Mouse (Mus musculus) lung, adult 2 months (tissue): Measurements from ENCODE around the gene Fam189b. TPM values are rescaled to one million over a fixed set of nuclear protein-coding genes. Genes with fewer than 3 reads are reported as not detected.

Experiments
- DNase-seq: peaks from one replicate; pipeline ENCODE4 v3.0.0; 2022
- H3K4me1 ChIP-seq: fragments of 200-500 bp; 2 replicates; pipeline ENCODE4 v1.6.1; 2011; ENCODE audit warnings: low read length; ENCODE audit not compliant: control insufficient read depth, insufficient read depth
- H3K4me3 ChIP-seq: fragments of 200-500 bp; replicated peaks from 2 replicates; pipeline ENCODE3; 2011; ENCODE audit warnings: low read depth, mild to moderate bottlenecking, control low read depth, low read length; ENCODE audit errors: extremely low read depth
- CTCF ChIP-seq: fragments of 200-500 bp; IDR thresholded peaks from 2 replicates; pipeline ENCODE4 v1.5.1; 2011; ENCODE audit warnings: mild to moderate bottlenecking, low read length, control low read depth; ENCODE audit not compliant: insufficient read depth
- POLR2A ChIP-seq: fragments of 200-500 bp; IDR thresholded peaks from 2 replicates; pipeline ENCODE4 v1.6.1; 2011; ENCODE audit warnings: low read depth, mild to moderate bottlenecking, control low read depth, low read length, borderline replicate concordance; ENCODE audit errors: extremely low read depth
- WGBS: fragments of 180-500 bp; shearing (Covaris S2); methylation state at CpG from one replicate; pipeline ENCODE4 v1.1.7; 2018; 5-methylcytosine and 5-hydroxymethylcytosine counted together
- polyA plus RNA-seq: library from polyadenylated mRNA; depleted of rRNA; stranded (reverse); fragments of >200 nt; gene quantifications from 2 replicates; pipeline ENCODE4 v1.2.3, GENCODE M21; 2012

Fam189b gene
- polyA plus RNA-seq, 1 experiment = 39.0 TPM

GRCm38 (mm10) chr3:89165268-89165870 lies 17.6 kb upstream of the Fam189b start:
- WGBS = 11% methylated on average over 12 of the region's 12 CpGs
- H3K4me3 ChIP-seq = peak overlapping the region; percentile 97
- DNase-seq = no peak
- H3K4me1 ChIP-seq = peaks cover 13% of the 10 kb centered on the region; the same call in 1 of the 2 replicates
- TF ChIP-seq POLR2A = no peak
- no peak for TF ChIP-seq CTCF

DNA sequence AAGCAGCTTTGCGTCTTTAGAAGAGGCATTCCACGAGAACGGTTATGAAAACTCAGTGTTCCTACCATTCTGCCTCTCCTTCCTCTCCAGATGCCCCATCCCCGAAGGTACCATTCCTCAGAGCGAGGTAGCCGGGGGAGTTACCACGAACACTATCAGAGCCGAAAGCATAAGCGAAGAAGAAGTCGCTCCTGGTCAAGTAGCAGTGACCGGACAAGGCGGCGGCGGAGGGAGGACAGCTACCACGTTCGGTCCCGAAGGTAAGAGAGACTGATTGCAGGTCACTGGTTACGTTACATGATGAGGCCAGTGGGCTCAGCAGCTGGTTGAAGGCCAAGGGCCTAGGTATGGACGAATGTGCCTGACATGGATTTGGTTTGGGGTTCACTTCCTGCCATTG lies 16.0 kb upstream of the Fam189b start:
- 91% methylated on average over 19 of the region's 19 CpGs for WGBS
- Histone ChIP-seq H3K4me3 (no peak overlapping the region), H3K4me1 (peaks cover 13% of the 10 kb centered on the region; the same call in 1 of the 2 replicates)
- DNase-seq = no peak
- no peak for TF ChIP-seq CTCF
- no peak for TF ChIP-seq POLR2A

GRCm38 (mm10) chr3:89174844-89175243 lies 8.1 kb upstream of the Fam189b start:
- no peak for TF ChIP-seq POLR2A
- no peak for TF ChIP-seq CTCF
- Histone ChIP-seq H3K4me1 (peaks cover 7% of the 10 kb centered on the region), H3K4me3 (no peak overlapping the region)
- 94% methylated on average over 11 of the region's 11 CpGs for WGBS
- no peak for DNase-seq

DNA sequence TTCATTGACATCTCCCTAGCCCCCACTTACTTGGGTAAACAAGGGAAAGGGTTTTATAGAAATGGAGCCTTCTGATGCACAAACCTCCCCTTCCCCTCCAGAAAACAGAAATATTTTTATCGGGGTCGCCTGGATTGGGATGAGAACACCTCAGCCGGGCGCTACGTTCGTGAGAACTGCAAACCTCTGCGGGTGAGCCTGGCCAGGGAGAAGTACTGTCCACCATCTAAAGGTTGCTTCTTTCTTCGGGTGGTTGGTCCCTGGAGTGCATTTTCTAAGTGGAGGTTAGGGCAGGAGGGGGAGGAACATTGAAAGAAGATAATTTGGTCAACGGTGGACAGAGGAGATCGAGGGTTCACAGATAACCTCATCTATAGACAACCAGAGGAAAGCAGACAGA lies 7.4 kb upstream of the Fam189b start:
- no peak for TF ChIP-seq POLR2A
- no peak for TF ChIP-seq CTCF
- H3K4me1 ChIP-seq = peaks cover 7% of the 10 kb centered on the region
- H3K4me3 ChIP-seq = no peak overlapping the region
- no peak for DNase-seq
- 86% methylated on average over 10 of the region's 10 CpGs for WGBS

GRCm38 (mm10) chr3:89176421-89176820 lies 6.5 kb upstream of the Fam189b start:
- H3K4me3 ChIP-seq = no peak overlapping the region
- peaks cover 7% of the 10 kb centered on the region for H3K4me1 ChIP-seq
- DNase-seq = no peak
- 77% methylated on average over 7 of the region's 7 CpGs for WGBS
- TF ChIP-seq POLR2A (no peak), CTCF (no peak)

DNA sequence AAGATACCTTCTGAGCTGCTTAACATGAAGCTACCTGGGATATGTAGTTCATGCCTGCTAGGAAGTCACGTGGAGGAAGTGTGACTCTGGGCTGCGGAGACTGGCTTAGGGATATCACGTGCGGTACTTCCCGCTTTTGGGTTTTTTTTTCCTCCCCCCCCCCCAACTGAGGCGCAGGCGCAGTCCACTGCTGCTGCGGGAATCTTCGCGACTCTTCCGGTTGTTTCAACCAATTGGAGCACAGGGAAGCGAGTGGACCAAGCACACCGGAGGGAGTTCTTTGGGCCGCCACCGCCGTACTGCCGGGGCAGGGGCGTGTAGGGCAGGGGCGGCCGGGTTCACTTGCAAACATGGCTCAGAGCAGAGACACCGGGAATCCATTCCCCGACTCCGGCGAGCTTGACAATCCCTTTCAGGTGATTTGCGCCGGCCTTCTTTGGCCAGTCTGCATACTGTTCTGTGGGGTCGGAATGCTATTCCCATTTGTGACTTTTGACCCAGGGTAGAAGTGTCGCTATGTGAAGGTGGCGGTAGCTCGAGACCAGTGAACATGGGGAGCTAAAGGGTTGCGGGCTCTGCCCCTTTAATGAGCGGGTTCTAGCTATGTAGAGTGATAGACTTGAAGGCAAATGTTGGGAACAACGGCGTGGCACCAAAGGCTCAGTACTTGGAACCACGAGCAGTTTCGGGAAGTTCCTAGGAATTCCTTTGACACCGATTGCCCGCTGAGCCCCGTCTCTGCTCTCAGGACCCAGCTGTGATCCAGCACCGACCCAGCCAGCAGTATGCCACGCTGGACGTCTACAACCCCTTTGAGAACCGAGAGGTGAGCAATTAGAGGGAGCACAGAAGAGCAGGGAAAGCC lies 5.5 kb upstream of the Fam189b start, which contains the start of gene Scamp3:
TSS of gene Scamp3 (plus strand) at position 232 of the 865 bp plus-strand sequence.
- TF ChIP-seq POLR2A (peak; percentile 67; the same call in 1 of the 2 replicates), CTCF (peak; percentile 6; the same call in 1 of the 2 replicates)
- H3K4me3 ChIP-seq = peak within 1 kb of the TSS; percentile 87
- DNase-seq = peak; percentile 73
- WGBS = under 1% methylated on average over 43 of the region's 43 CpGs
- peaks cover 7% of the 10 kb centered on the region for H3K4me1 ChIP-seq

DNA sequence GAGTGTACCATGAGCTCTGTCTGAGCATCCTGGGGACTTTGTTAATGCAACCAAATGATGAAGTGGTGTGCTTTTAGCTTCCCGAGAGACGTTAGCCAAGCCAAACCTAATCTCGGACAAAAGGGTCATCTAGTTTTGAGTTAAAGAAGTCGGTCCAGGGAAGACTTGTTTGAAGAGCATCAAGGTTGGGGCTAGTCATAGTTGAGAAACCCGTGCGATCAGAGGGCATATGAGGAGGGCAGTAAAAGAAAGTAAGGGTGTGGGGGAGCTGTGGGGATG lies 4.9 kb upstream of the Fam189b start:
- TF ChIP-seq POLR2A (no peak), CTCF (no peak)
- Histone ChIP-seq H3K4me3 (peak overlapping the region; percentile 87), H3K4me1 (peaks cover 10% of the 10 kb centered on the region)
- no peak for DNase-seq
- 4% methylated on average over 6 of the region's 6 CpGs for WGBS

- no peak for DNase-seq
- 88% methylated on average over 11 of the region's 11 CpGs for WGBS
- Histone ChIP-seq H3K4me3 (no peak overlapping the region), H3K4me1 (peaks cover 14% of the 10 kb centered on the region)
- no peak for TF ChIP-seq CTCF
- no peak for TF ChIP-seq POLR2A
Measured at GRCm38 (mm10) chr3:89179056-89179455, 3.9 kb upstream of the Fam189b start.

DNA sequence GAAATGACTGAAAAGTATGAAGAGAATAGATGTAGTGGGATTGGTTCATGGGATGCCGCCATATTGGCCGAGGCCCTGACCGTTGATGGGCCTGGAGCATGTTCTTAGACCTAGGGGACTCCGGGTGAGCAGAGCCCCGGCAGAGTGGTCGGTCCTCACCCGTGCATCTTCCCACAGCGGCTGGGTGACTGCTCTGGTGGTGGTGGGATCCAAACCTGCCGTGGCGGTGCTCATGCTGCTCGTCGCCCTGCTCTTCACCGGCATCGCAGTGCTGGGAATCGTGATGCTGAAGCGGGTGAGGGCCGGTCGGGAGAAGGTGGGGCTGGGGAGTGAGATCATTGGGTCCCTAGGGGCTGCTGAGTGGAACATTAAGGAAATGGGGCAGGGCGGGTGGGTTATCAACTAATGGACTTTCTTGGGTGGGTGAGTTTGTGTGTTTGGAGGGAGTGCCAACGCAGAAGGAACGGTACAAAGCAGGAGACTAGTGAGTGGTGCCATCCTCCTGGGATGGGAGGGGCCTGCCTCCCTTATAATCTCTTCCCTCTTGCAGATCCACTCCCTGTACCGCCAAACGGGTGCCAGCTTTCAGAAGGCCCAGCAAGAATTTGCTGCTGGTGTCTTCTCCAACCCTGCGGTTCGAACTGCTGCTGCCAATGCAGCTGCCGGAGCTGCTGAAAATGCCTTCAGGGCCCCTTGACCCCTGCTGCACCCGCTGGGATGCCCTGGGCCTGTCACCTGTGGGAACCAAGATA lies 1.0 kb upstream of the Fam189b start:
- WGBS = 91% methylated on average over 27 of the region's 27 CpGs
- no peak for DNase-seq
- Histone ChIP-seq H3K4me3 (no peak overlapping the region), H3K4me1 (peaks cover 14% of the 10 kb centered on the region)
- TF ChIP-seq CTCF = no peak
